Mouse (Mus musculus): ENCODE measurements around the gene Prr5l.

The Prr5l gene

GRCm38 (mm10) chr2:101818986-101819764 is 63.7 kb downstream of the Prr5l start:
- no peak for DNase-seq

GRCm38 (mm10) chr2:101816646-101817308 is 66.0 kb downstream of the Prr5l start:
- no peak for DNase-seq

GRCm38 (mm10) chr2:101815250-101815934 is 67.4 kb downstream of the Prr5l start:
- peak; percentile 18 for DNase-seq

- DNase-seq, result no peak
Measured at GRCm38 (mm10) chr2:101814272-101814625, 68.6 kb downstream of the Prr5l start.

- no peak for DNase-seq
Measured at GRCm38 (mm10) chr2:101813581-101814271, 69.1 kb downstream of the Prr5l start.

GRCm38 (mm10) chr2:101811925-101812324 is 70.9 kb downstream of the Prr5l start:
- DNase-seq, result no peak

- DNase-seq, result no peak
Measured at GRCm38 (mm10) chr2:101810774-101811173, 72.1 kb downstream of the Prr5l start.

GRCm38 (mm10) chr2:101809640-101810305 is 73.1 kb downstream of the Prr5l start:
- no peak for DNase-seq

GRCm38 (mm10) chr2:101807756-101808155 is 75.1 kb downstream of the Prr5l start:
- DNase-seq, result no peak

GRCm38 (mm10) chr2:101802240-101802639 is 80.6 kb downstream of the Prr5l start:
- no peak for DNase-seq

GRCm38 (mm10) chr2:101797901-101798250 is 85.0 kb downstream of the Prr5l start:
- DNase-seq, result no peak

- DNase-seq, result peak; percentile 14
Measured at GRCm38 (mm10) chr2:101797166-101797900, 85.5 kb downstream of the Prr5l start.

GRCm38 (mm10) chr2:101796287-101797115 is 86.3 kb downstream of the Prr5l start:
- peak; percentile 71 for DNase-seq

GRCm38 (mm10) chr2:101792130-101792529 is 90.7 kb downstream of the Prr5l start:
- DNase-seq, result no peak

- no peak for DNase-seq
Measured at GRCm38 (mm10) chr2:101783255-101783654, 99.6 kb downstream of the Prr5l start.

GRCm38 (mm10) chr2:101781357-101781777 is 101.5 kb downstream of the Prr5l start:
- DNase-seq, result no peak

- DNase-seq, result no peak
Measured at GRCm38 (mm10) chr2:101778080-101778479, 104.7 kb downstream of the Prr5l start.

GRCm38 (mm10) chr2:101763503-101763902 is 119.3 kb downstream of the Prr5l start:
- no peak for DNase-seq

- DNase-seq, result no peak
Measured at GRCm38 (mm10) chr2:101762955-101763386, 119.9 kb downstream of the Prr5l start.

- no peak for DNase-seq
Measured at GRCm38 (mm10) chr2:101762405-101762804, 120.4 kb downstream of the Prr5l start.

GRCm38 (mm10) chr2:101761898-101762297 is 120.9 kb downstream of the Prr5l start:
- no peak for DNase-seq
